Mouse (Mus musculus) heart, postnatal 0 days (tissue): ENCODE results near the gene 9430015G10Rik. TPM values are rescaled to one million over a fixed set of nuclear protein-coding genes. Genes with fewer than 3 reads are reported as not detected.

Experiments
- ATAC-seq: fragments of 200-750 bp; cut with Nextera tagmentation; 2 replicates; pipeline ENCODE4 v1.8.0; 2017; ENCODE audit warnings: low read depth, moderate number of reproducible peaks, moderate library complexity; ENCODE audit not compliant: insufficient read depth
- DNase-seq: peaks from one replicate; pipeline ENCODE4 v3.0.0-alpha.2; 2016; ENCODE audit warnings: low spot score
- H3K27ac ChIP-seq: fragments of 300-500 bp; sonication (generic); 2 replicates; pipeline ENCODE4 v1.5.1; 2014; ENCODE audit warnings: low read depth, mild to moderate bottlenecking
- H3K27me3 ChIP-seq: fragments of 300-500 bp; sonication (generic); 2 replicates; pipeline ENCODE4 v1.6.1; 2014; ENCODE audit warnings: low read length, mixed read lengths; ENCODE audit not compliant: control insufficient read depth, insufficient read depth
- H3K36me3 ChIP-seq: fragments of 300-500 bp; sonication (generic); replicated peaks from 2 replicates; pipeline ENCODE4 v1.6.1; 2014; ENCODE audit warnings: low read length, mixed read lengths; ENCODE audit not compliant: control insufficient read depth, insufficient read depth
- H3K4me1 ChIP-seq: fragments of 300-500 bp; sonication (generic); 2 replicates; pipeline ENCODE4 v1.6.1; 2014; ENCODE audit warnings: antibody characterized with exemption; ENCODE audit not compliant: control insufficient read depth, insufficient read depth
- H3K4me2 ChIP-seq: fragments of 300-500 bp; sonication (generic); 2 replicates; pipeline ENCODE4 v1.6.1; 2014; ENCODE audit warnings: low read depth, mild to moderate bottlenecking, low read length, moderate library complexity
- H3K4me3 ChIP-seq: fragments of 300-500 bp; sonication (generic); 2 replicates; pipeline ENCODE4 v1.5.1; 2014; ENCODE audit warnings: low read depth, low read length
- H3K9ac ChIP-seq: fragments of 300-500 bp; sonication (generic); replicated peaks from 2 replicates; pipeline ENCODE4 v1.6.1; 2014; ENCODE audit warnings: low read depth, low read length, mixed read lengths
- H3K9me3 ChIP-seq: fragments of 300-500 bp; sonication (generic); replicated peaks from 2 replicates; pipeline ENCODE4 v1.6.1; 2016; ENCODE audit warnings: low read length; ENCODE audit not compliant: control insufficient read depth
- CTCF ChIP-seq: IDR thresholded peaks from 2 replicates; pipeline ENCODE4 v1.5.1; 2016; ENCODE audit warnings: antibody characterized with exemption, control low read depth, low read depth
- EP300 ChIP-seq: IDR thresholded peaks from 2 replicates; pipeline ENCODE4 v1.6.1; 2016; ENCODE audit warnings: antibody characterized with exemption, low read depth
- WGBS: fragments of 180-500 bp; shearing (Covaris S2); extraction: QIAGEN DNeasy Blood & Tissue Kit; methylation state at CpG from one replicate; pipeline ENCODE4 v1.1.7; 2014; 5-methylcytosine and 5-hydroxymethylcytosine counted together
- polyA plus RNA-seq: library from polyadenylated mRNA; unstranded; fragments of >200 nt; fragmentation: Nextera tagmentation; extraction: Ambion mirVana; gene quantifications from 2 replicates; pipeline ENCODE4 v1.2.1, GENCODE M21; 2015
- total RNA-seq: library from RNA; depleted of rRNA; stranded (reverse); fragments of >200 nt; gene quantifications from 2 replicates; pipeline ENCODE4 v1.2.3, GENCODE M21; 2014; ENCODE audit warnings: low replicate concordance; rRNA removed

The 9430015G10Rik gene
- total RNA-seq (6.7 and 14.6 TPM in 2 replicates), polyA plus RNA-seq (3.8 and 4.3 TPM in 2 replicates)

DNA sequence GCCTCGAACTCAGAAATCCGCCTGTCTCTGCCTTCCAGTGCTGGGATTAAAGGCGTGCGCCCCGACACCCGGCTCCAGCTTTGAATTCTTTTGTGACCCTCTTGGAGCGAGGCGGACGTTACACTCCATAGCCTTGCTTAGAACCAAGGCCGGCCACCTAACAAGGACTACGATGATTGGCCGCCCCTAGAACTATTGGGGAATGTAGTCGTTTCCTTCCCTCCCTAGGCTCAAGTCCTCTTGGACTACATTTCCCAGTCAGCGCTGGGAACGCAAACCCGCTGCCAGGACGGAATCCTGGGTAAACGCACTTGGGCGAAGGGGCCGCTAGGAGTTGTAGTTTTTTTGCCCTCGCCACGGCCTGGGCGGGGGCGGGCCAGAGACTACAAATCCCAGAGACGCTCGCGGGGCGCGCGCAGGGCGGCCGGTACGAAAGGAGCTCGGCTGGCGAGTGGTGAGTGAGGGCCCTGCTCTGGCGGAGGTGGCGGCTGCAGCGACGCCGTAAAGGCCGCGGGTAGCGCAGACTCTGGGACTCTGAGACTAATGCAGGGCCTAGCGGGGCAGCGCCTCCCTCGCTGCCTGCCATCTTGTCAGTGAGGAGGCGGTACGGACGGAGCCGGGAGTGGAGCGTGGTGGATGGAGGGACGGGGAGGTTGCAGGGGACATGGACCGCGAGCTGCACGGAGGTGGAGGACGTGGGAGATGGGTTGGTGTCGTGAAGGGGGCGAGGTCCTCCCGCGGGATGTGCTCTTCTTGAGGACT lies at the start of gene 9430015G10Rik:
TSS of gene 9430015G10Rik (plus strand) at position 413 of the 762 bp plus-strand sequence.
- WGBS, result under 1% methylated on average over 60 of the region's 60 CpGs
- peak within 1 kb of the TSS; percentile 58 for H3K4me3 ChIP-seq
- peak within 1 kb of the TSS; percentile 53 for H3K9ac ChIP-seq
- ATAC-seq, result peak; percentile 97
- no peak for TF ChIP-seq EP300
- TF ChIP-seq CTCF, result peak; percentile 26
- peak within 1 kb of the TSS; percentile 78 for H3K4me2 ChIP-seq
- no peaks in the 10 kb centered on the region for H3K9me3 ChIP-seq
- peak; percentile 100 for DNase-seq
- H3K27ac ChIP-seq, result peak within 1 kb of the TSS; percentile 73
- H3K4me1 ChIP-seq, result peaks cover 11% of the 10 kb centered on the region; the same call in 1 of the 2 replicates
- H3K27me3 ChIP-seq, result no peaks in the 10 kb centered on the region
- no peaks in the 10 kb centered on the region for H3K36me3 ChIP-seq

DNA sequence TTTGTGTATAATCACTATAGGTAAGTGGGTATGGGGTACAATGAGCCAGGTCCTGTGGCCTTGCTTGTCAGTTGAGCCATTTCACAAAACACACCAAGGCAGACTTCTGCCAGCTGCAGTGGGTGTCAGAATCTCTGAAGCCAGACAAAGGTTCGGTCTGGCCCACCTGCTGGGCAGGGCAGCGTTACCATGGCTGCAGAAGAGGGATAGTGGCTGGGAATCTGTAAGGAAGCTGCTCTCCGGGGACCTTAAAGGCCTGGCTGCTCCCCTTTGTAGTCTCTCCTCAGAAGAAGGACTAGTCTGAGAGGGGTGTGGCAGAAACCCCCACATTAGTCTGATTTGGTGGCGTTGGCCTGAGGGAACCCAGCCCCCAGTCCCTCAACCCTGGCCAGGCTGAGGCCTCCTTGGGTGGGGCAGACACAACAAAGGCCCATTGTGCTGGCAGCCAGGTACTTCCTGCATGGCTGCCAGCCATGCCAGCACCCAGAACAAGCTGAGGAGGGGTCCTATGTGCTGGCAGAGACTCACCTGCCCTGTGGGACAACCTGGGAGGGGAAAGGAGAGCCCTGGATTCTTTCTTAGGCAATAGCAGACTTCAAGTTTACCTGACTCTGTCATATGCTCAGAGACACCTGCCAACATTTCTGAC lies 45.8 kb upstream of the 9430015G10Rik start:
- Histone ChIP-seq H3K27ac (no peak overlapping the region), H3K4me1 (0 out of 2 replicates have a peak, but pooled peaks cover 3% of the 10 kb centered on the region), H3K9ac (no peak overlapping the region), H3K36me3 (no peaks in the 10 kb centered on the region), H3K4me2 (no peak overlapping the region), H3K27me3 (no peaks in the 10 kb centered on the region), H3K9me3 (no peaks in the 10 kb centered on the region), H3K4me3 (no peak overlapping the region)
- 38% methylated on average over 4 of the region's 4 CpGs for WGBS
- ATAC-seq (no peak), DNase-seq (no peak)
- no peak for TF ChIP-seq EP300
- TF ChIP-seq CTCF, result no peak

DNA sequence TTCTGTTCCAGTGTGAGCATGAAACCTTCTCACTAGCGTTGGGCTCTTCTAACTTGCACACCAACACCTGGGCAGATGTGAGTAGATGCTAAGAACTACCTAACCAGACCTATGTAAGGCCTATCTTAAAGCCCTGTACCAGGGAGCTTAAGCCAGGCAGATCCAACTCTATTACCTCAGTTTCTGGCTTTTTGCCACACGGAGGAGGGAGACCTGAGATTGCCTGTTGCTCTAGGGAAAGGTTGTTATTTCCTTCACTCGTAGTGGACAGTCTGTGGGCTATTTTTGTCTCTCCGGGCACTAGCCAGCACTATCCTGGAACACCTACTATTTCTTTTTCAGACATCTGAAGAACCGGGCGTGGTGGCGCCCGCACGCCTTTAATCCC lies 45.3 kb upstream of the 9430015G10Rik start:
- no peak for ATAC-seq
- no peaks in the 10 kb centered on the region for H3K9me3 ChIP-seq
- no peak overlapping the region for H3K4me2 ChIP-seq
- H3K4me1 ChIP-seq, result 0 out of 2 replicates have a peak, but pooled peaks cover 3% of the 10 kb centered on the region
- no peaks in the 10 kb centered on the region for H3K27me3 ChIP-seq
- H3K4me3 ChIP-seq, result no peak overlapping the region
- no peak overlapping the region for H3K9ac ChIP-seq
- H3K27ac ChIP-seq, result no peak overlapping the region
- no peaks in the 10 kb centered on the region for H3K36me3 ChIP-seq
- WGBS, result 44% methylated on average over 9 of the region's 9 CpGs
- TF ChIP-seq CTCF, result no peak
- no peak for TF ChIP-seq EP300
- no peak for DNase-seq

- Histone ChIP-seq H3K27ac (no peak overlapping the region), H3K27me3 (no peaks in the 10 kb centered on the region), H3K4me2 (no peak overlapping the region), H3K4me1 (0 out of 2 replicates have a peak, but pooled peaks cover 3% of the 10 kb centered on the region), H3K9me3 (no peaks in the 10 kb centered on the region), H3K36me3 (no peaks in the 10 kb centered on the region), H3K4me3 (no peak overlapping the region), H3K9ac (no peak overlapping the region)
- ATAC-seq (no peak), DNase-seq (no peak)
- 83% methylated on average over 10 of the region's 10 CpGs for WGBS
- TF ChIP-seq CTCF, result no peak
- no peak for TF ChIP-seq EP300
These were observed 44.5 kb upstream of the 9430015G10Rik start for GRCm38 (mm10) chr4:156065156-156065894.

DNA sequence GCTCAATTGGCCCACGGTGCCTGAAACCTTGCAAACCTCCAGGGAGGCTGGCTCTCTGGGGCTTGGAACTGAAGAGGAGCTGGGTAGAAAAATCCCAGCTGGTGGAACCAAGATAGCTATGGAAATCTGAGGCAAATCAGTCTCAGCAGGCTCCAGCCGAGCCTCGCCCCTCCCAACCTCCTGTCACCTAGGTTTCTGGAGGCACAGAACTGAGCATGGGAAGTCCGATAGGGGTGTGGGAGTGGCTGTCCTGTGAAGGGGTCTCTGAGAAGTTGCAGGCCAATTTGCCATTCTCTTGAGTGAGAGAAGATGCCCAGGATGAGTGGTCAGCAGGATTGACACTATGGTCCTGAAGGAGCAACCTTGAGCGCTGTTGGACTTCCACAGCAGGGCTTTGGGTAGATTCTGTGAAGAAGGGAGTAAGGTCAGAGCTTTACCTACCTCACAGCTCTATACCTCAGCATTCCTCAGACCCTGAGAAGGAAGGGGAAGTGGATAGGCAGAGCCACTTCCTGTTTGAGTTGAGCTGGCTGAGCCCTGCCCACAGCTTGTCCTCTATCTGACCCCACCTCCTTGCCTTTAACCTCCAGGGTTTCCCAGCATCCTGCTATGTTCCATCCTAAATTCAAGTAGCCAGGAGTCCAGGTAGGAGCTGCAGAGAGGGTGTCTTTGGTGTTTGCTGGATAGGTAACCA lies 42.4 kb upstream of the 9430015G10Rik start:
- H3K9ac ChIP-seq, result no peak overlapping the region
- no peak overlapping the region; the same call in 1 of the 2 replicates for H3K27ac ChIP-seq
- no peak overlapping the region for H3K4me3 ChIP-seq
- TF ChIP-seq EP300, result no peak
- no peak for TF ChIP-seq CTCF
- WGBS, result 53% methylated on average over 5 of the region's 5 CpGs
- H3K4me2 ChIP-seq, result no peak overlapping the region
- DNase-seq (no peak), ATAC-seq (no peak)
- H3K36me3 ChIP-seq, result no peaks in the 10 kb centered on the region
- no peaks in the 10 kb centered on the region for H3K9me3 ChIP-seq
- H3K27me3 ChIP-seq, result no peaks in the 10 kb centered on the region
- H3K4me1 ChIP-seq, result 0 out of 2 replicates have a peak, but pooled peaks cover 3% of the 10 kb centered on the region
